Mouse (Mus musculus) hindbrain, postnatal 0 days (tissue): ENCODE data around the gene Rtn4rl1. TPM values are rescaled to one million over a fixed set of nuclear protein-coding genes. Genes with fewer than 3 reads are reported as not detected.

Experiments
- ATAC-seq: fragments of 200-750 bp; cut with Nextera tagmentation; 2 replicates; pipeline ENCODE4 v1.8.0; 2017; ENCODE audit warnings: mild to moderate bottlenecking, moderate TSS enrichment, moderate library complexity
- DNase-seq: peaks from one replicate; pipeline ENCODE4 v3.0.0-alpha.2; 2015; ENCODE audit warnings: low spot score
- H3K27ac ChIP-seq: fragments of 300-500 bp; sonication (generic); 2 replicates; pipeline ENCODE4 v1.5.1; 2014; ENCODE audit warnings: mild to moderate bottlenecking
- H3K27me3 ChIP-seq: fragments of 300-500 bp; sonication (generic); 2 replicates; pipeline ENCODE4 v1.6.1; 2014; ENCODE audit warnings: low read length, mixed read lengths; ENCODE audit not compliant: insufficient read depth
- H3K36me3 ChIP-seq: fragments of 300-500 bp; sonication (generic); 2 replicates; pipeline ENCODE4 v1.6.1; 2014; ENCODE audit warnings: low read length, mixed read lengths; ENCODE audit not compliant: insufficient read depth
- H3K4me1 ChIP-seq: fragments of 300-500 bp; sonication (generic); 2 replicates; pipeline ENCODE4 v1.6.1; 2014; ENCODE audit warnings: antibody characterized with exemption, low read length, mixed read lengths; ENCODE audit not compliant: insufficient read depth
- H3K4me2 ChIP-seq: fragments of 300-500 bp; sonication (generic); 2 replicates; pipeline ENCODE4 v1.6.1; 2014; ENCODE audit warnings: low read depth, mild to moderate bottlenecking, low read length, moderate library complexity, mixed read lengths
- H3K4me3 ChIP-seq: fragments of 300-500 bp; sonication (generic); 2 replicates; pipeline ENCODE4 v1.5.1; 2014; ENCODE audit warnings: low read length
- H3K9ac ChIP-seq: fragments of 300-500 bp; sonication (generic); replicated peaks from 2 replicates; pipeline ENCODE4 v1.6.1; 2014; ENCODE audit warnings: mild to moderate bottlenecking, low read length, moderate library complexity, mixed read lengths
- H3K9me3 ChIP-seq: fragments of 300-500 bp; sonication (generic); 2 replicates; pipeline ENCODE4 v1.6.1; 2016; ENCODE audit warnings: low read length, mixed read lengths
- CTCF ChIP-seq: IDR thresholded peaks from 2 replicates; pipeline ENCODE4 v1.5.1; 2016; ENCODE audit warnings: antibody characterized with exemption, control low read depth, low read depth
- WGBS: fragments of 180-500 bp; shearing (Covaris S2); extraction: QIAGEN DNeasy Blood & Tissue Kit; methylation state at CpG from one replicate; pipeline ENCODE4 v1.1.7; 2014; 5-methylcytosine and 5-hydroxymethylcytosine counted together
- polyA plus RNA-seq: library from polyadenylated mRNA; unstranded; fragments of >200 nt; fragmentation: Nextera tagmentation; extraction: Ambion mirVana; gene quantifications from 2 replicates; pipeline ENCODE4 v1.2.1, GENCODE M21; 2015
- total RNA-seq: library from RNA; depleted of rRNA; stranded (reverse); fragments of >200 nt; gene quantifications from 2 replicates; pipeline ENCODE4 v1.2.3, GENCODE M21; 2014; rRNA removed

Gene Rtn4rl1
- total RNA-seq (13.0 and 13.4 TPM in 2 replicates), polyA plus RNA-seq (9.9 and 10.7 TPM in 2 replicates)

- H3K27me3 ChIP-seq = peaks cover 3% of the 10 kb centered on the region; the same call in 1 of the 2 replicates
- no peaks in the 10 kb centered on the region for H3K9me3 ChIP-seq
- peak within 1 kb of the TSS; percentile 48; the same call in 1 of the 2 replicates for H3K27ac ChIP-seq
- peak within 1 kb of the TSS; percentile 69 for H3K4me2 ChIP-seq
- H3K9ac ChIP-seq = peak within 1 kb of the TSS; percentile 54
- ATAC-seq (no peak), DNase-seq (peak; percentile 55)
- TF ChIP-seq CTCF = no peak
- H3K4me3 ChIP-seq = peak within 1 kb of the TSS; percentile 55
- H3K36me3 ChIP-seq = no peaks in the 10 kb centered on the region
- no peaks in the 10 kb centered on the region; the same call in 1 of the 2 replicates for H3K4me1 ChIP-seq
- under 1% methylated on average over 76 of the region's 84 CpGs for WGBS
Observed at GRCm38 (mm10) chr11:75193256-75194071, at the start of gene Rtn4rl1. TSS of gene Rtn4rl1 (plus strand) at chr11:75193783.

GRCm38 (mm10) chr11:75145841-75146240 lies 47.7 kb upstream of the Rtn4rl1 start:
- H3K36me3 ChIP-seq = peaks cover 30% of the 10 kb centered on the region
- TF ChIP-seq CTCF = no peak
- H3K9ac ChIP-seq = no peak overlapping the region
- H3K27me3 ChIP-seq = no peaks in the 10 kb centered on the region
- H3K4me3 ChIP-seq = no peak overlapping the region
- 90% methylated on average over 2 of the region's 2 CpGs for WGBS
- no peak overlapping the region for H3K27ac ChIP-seq
- DNase-seq (no peak), ATAC-seq (no peak)
- H3K9me3 ChIP-seq = no peaks in the 10 kb centered on the region
- no peak overlapping the region for H3K4me2 ChIP-seq
- peaks cover 6% of the 10 kb centered on the region; the same call in 1 of the 2 replicates for H3K4me1 ChIP-seq

DNA sequence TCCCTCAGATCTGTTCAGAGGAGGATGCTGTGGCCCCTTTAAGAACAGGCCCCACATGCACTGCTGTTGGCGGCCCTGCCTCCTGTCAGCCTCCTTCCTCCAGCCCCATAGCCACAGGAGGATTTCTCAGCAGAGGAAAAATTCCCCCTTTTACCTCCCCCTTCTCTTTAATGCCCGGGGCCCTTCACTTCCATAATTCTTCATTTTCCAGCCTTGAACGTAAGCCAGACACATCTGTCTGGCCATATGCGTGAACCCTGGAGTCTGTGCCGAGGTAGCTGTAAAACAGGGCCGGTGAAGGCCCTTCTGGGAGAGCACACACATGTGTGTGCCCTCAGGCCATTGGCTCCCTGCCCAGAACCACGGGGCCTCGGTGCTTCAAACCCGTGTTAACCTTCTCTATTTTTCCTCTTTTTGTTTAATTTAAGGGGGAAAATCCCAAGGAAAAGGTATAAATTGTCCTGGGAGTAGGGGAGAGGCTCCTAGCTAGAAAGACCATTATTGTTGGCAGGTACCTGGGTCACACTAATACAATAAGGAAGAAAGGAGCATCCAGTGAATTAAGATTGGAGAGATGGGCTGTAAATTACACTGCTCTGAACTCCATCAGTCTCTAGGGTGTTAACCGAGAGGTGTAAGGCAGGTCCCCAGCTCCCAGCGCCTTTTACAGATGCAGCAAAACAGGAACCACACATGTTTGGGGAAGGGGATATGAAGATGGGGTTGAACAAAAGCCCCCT lies 46.3 kb upstream of the Rtn4rl1 start:
- Histone ChIP-seq H3K4me3 (no peak overlapping the region), H3K27me3 (no peaks in the 10 kb centered on the region), H3K36me3 (peaks cover 24% of the 10 kb centered on the region), H3K9me3 (no peaks in the 10 kb centered on the region), H3K4me2 (no peak overlapping the region), H3K4me1 (peaks cover 6% of the 10 kb centered on the region; the same call in 1 of the 2 replicates), H3K27ac (peak overlapping the region; percentile 49), H3K9ac (0 out of 2 replicates have a peak overlapping the region, but pooled peaks have one; percentile 28)
- DNase-seq (peak; percentile 49), ATAC-seq (0 out of 2 replicates have a peak, but pooled peaks have one; percentile 27)
- no peak for TF ChIP-seq CTCF
- 27% methylated on average over 11 of the region's 11 CpGs for WGBS

DNA sequence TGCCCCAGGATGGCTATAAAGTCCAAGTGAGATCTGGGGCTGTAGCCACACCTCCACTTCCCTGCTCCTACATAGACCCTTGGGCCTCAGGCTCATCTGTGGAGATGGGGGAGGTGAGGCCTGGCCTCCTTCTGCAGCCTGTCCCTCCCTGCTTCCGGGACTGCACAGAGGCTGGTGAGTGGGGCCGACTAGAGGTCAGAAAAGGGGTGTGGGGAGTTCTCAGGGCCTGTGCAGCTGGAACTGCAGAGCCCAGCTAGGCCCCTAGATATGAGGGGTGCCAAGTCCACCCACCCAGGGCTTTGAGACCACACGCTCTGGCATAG lies 45.8 kb upstream of the Rtn4rl1 start:
- Histone ChIP-seq H3K4me2 (no peak overlapping the region), H3K9ac (no peak overlapping the region), H3K36me3 (peaks cover 21% of the 10 kb centered on the region), H3K4me3 (no peak overlapping the region), H3K27me3 (no peaks in the 10 kb centered on the region), H3K9me3 (no peaks in the 10 kb centered on the region), H3K27ac (peak overlapping the region; percentile 49), H3K4me1 (peaks cover 6% of the 10 kb centered on the region; the same call in 1 of the 2 replicates)
- no peak for TF ChIP-seq CTCF
- no peak for DNase-seq
- WGBS = 62% methylated on average over 3 of the region's 3 CpGs
- ATAC-seq = peak; percentile 24; the same call in 1 of the 2 replicates

GRCm38 (mm10) chr11:75148332-75149035 lies 45.1 kb upstream of the Rtn4rl1 start:
- Histone ChIP-seq H3K27ac (peak overlapping the region; percentile 49; the same call in 1 of the 2 replicates), H3K4me1 (peaks cover 6% of the 10 kb centered on the region; the same call in 1 of the 2 replicates), H3K36me3 (peaks cover 17% of the 10 kb centered on the region), H3K4me3 (no peak overlapping the region), H3K27me3 (no peaks in the 10 kb centered on the region), H3K9me3 (no peaks in the 10 kb centered on the region), H3K4me2 (no peak overlapping the region), H3K9ac (no peak overlapping the region)
- DNase-seq = no peak
- no peak for ATAC-seq
- no peak for TF ChIP-seq CTCF
- 85% methylated on average over 11 of the region's 11 CpGs for WGBS

GRCm38 (mm10) chr11:75150346-75150745 lies 43.2 kb upstream of the Rtn4rl1 start:
- Histone ChIP-seq H3K27me3 (no peaks in the 10 kb centered on the region), H3K4me3 (no peak overlapping the region), H3K4me2 (no peak overlapping the region), H3K27ac (no peak overlapping the region), H3K36me3 (peaks cover 5% of the 10 kb centered on the region), H3K4me1 (peaks cover 6% of the 10 kb centered on the region; the same call in 1 of the 2 replicates), H3K9me3 (no peaks in the 10 kb centered on the region), H3K9ac (no peak overlapping the region)
- no peak for DNase-seq
- no peak for TF ChIP-seq CTCF
- WGBS = 89% methylated on average over 1 of the region's 1 CpGs
- ATAC-seq = no peak
